Mouse (Mus musculus) heart, adult 2 months (tissue): ENCODE data around the gene Ror1. TPM values are rescaled to one million over a fixed set of nuclear protein-coding genes. Genes with fewer than 3 reads are reported as not detected.

Source experiments
- DNase-seq, 2 experiments: peaks; one replicate each; pipeline ENCODE4 v3.0.0; 2021
- H3K27ac ChIP-seq: fragments of 200-600 bp; 2 replicates; pipeline ENCODE4 v1.8.1; 2022
- H3K27me3 ChIP-seq: fragments of 200-500 bp; 2 replicates; pipeline ENCODE4 v1.6.1; 2012; ENCODE audit warnings: mild to moderate bottlenecking, low read length, inconsistent platforms, mixed read lengths; ENCODE audit not compliant: control insufficient read depth, insufficient read depth
- H3K36me3 ChIP-seq: fragments of 200-500 bp; 2 replicates; pipeline ENCODE4 v1.6.1; 2012; ENCODE audit warnings: low read length, inconsistent platforms; ENCODE audit not compliant: control insufficient read depth, insufficient read depth
- H3K4me1 ChIP-seq: fragments of 200-500 bp; 2 replicates; pipeline ENCODE4 v1.6.1; 2011; ENCODE audit warnings: low read length; ENCODE audit not compliant: control insufficient read depth, insufficient read depth
- H3K4me3 ChIP-seq: fragments of 200-600 bp; 2 replicates; pipeline ENCODE4 v1.8.1; 2022
- H3K79me2 ChIP-seq: fragments of 200-500 bp; replicated peaks from 2 replicates; pipeline ENCODE4 v1.6.1; 2012; ENCODE audit warnings: mild to moderate bottlenecking, inconsistent platforms, low read length, moderate library complexity, mixed read lengths; ENCODE audit not compliant: control insufficient read depth, insufficient read depth
- H3K9ac ChIP-seq: fragments of 200-500 bp; 2 replicates; pipeline ENCODE4 v1.6.1; 2012; ENCODE audit warnings: low read depth, mild to moderate bottlenecking, control low read depth, inconsistent platforms, low read length, mixed read lengths
- CTCF ChIP-seq: fragments of 200-600 bp; IDR thresholded peaks from 2 replicates; pipeline ENCODE4 v1.8.1; 2022; ENCODE audit warnings: antibody characterized with exemption, mild to moderate bottlenecking, moderate library complexity
- EP300 ChIP-seq: fragments of 200-500 bp; IDR thresholded peaks from 2 replicates; pipeline ENCODE4 v1.6.1; 2011; ENCODE audit warnings: low read depth, low read length, control low read depth; ENCODE audit not compliant: insufficient read depth
- POLR2A ChIP-seq: fragments of 200-500 bp; IDR thresholded peaks from 2 replicates; pipeline ENCODE4 v1.6.1; 2011; ENCODE audit warnings: mild to moderate bottlenecking, low read depth, low read length, control low read depth; ENCODE audit not compliant: insufficient read depth
- WGBS: fragments of 180-500 bp; shearing (Covaris S2); methylation state at CpG from one replicate; pipeline ENCODE4 v1.1.7; 2018; 5-methylcytosine and 5-hydroxymethylcytosine counted together
- intact Hi-C: fragments of 180-260 bp; cut with DNase I; formaldehyde crosslinking; loops from one replicate; pipeline ENCODE4 v1.15.1; 2025
- polyA plus RNA-seq: library from polyadenylated mRNA; depleted of rRNA; stranded (reverse); fragments of >200 nt; gene quantifications from 2 replicates; pipeline ENCODE4 v1.2.3, GENCODE M21; 2012
- total RNA-seq, 2 experiments: library from RNA; stranded (reverse); gene quantifications; 2 replicates each; pipeline ENCODE4 v1.2.3; 2021

Ror1 gene
- total and polyA plus RNA-seq, 3 experiments, result 2.3 to 5.0 (median 3.4) TPM

- H3K36me3 ChIP-seq, result no peaks in the 10 kb centered on the region; the same call in 1 of the 2 replicates
- H3K79me2 ChIP-seq, result no peaks in the 10 kb centered on the region
- no peak for DNase-seq
- H3K27me3 ChIP-seq, result no peaks in the 10 kb centered on the region
- no peak overlapping the region for H3K4me3 ChIP-seq
- WGBS, result 74% methylated on average over 6 of the region's 6 CpGs
- no peaks in the 10 kb centered on the region; the same call in 1 of the 2 replicates for H3K4me1 ChIP-seq
- no peak overlapping the region for H3K9ac ChIP-seq
- intact Hi-C loops, result no loop called here
- H3K27ac ChIP-seq, result no peak overlapping the region
- TF ChIP-seq CTCF (no peak), EP300 (no peak), POLR2A (no peak)
Measured at GRCm38 (mm10) chr4:100271736-100272127, 176.1 kb downstream of the Ror1 start.

DNA sequence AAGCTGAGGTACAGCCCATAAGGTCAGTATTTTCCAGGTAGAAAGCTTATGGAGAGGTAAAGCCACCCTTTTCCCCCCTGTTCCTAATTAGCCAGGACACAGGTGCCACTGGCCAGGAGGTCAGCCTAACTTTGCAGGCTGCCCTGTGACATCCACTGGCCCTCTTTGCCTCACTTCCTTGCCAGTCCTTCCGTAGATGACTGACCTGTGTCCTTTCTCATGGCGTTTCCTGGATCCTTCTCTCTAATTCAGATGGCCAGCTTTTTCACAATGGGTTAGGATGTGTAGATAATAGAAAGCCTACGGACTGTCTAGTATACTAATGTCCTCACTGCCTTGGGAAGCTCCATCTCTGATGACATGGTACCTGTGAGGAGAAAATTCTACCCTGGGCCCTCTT, 177.8 kb downstream of the Ror1 start:
- WGBS, result 80% methylated on average over 3 of the region's 3 CpGs
- Histone ChIP-seq H3K4me1 (no peaks in the 10 kb centered on the region; the same call in 1 of the 2 replicates), H3K9ac (no peak overlapping the region), H3K27me3 (no peaks in the 10 kb centered on the region), H3K27ac (no peak overlapping the region), H3K36me3 (no peaks in the 10 kb centered on the region; the same call in 1 of the 2 replicates), H3K4me3 (no peak overlapping the region), H3K79me2 (no peaks in the 10 kb centered on the region)
- DNase-seq, result no peak
- intact Hi-C loops, result no loop called here
- TF ChIP-seq CTCF (no peak), EP300 (no peak), POLR2A (no peak)

DNA sequence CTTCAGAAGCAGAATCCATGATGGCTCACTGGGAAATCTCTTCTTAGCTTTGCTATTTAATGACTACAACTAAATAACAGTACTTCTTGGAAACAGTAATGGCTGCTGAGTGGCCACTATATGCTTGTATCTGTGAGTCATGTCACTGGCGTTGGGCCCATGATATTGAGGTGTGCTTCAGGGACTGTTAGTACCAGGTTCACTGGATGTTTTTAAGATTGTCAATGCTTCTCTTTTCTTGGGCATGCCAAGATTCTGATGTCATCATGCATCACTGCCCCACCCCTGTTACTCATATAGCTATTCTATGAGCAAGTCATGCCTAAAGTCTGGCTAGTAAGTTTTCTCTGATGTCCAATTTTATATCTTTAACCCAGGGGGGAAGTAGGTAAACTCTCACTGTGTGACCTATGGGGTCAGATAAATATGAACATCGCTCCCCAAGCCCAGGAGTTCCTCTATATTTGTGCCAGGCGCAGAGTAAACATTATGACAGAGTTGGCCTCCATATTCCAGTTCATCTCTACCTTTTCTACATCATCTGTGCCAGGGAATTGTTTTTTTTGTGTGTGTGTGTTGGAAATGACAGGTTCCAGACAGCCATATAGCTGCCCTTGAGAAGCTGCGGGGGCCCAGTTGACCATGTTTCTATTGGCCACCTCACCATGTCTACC, 178.4 kb downstream of the Ror1 start:
- no peak for DNase-seq
- Histone ChIP-seq H3K9ac (no peak overlapping the region), H3K4me1 (no peaks in the 10 kb centered on the region; the same call in 1 of the 2 replicates), H3K27ac (no peak overlapping the region), H3K79me2 (no peaks in the 10 kb centered on the region), H3K27me3 (no peaks in the 10 kb centered on the region), H3K4me3 (no peak overlapping the region), H3K36me3 (no peaks in the 10 kb centered on the region; the same call in 1 of the 2 replicates)
- TF ChIP-seq POLR2A (no peak), CTCF (no peak), EP300 (no peak)
- intact Hi-C loops, result no loop called here
- WGBS, result 88% methylated on average over 4 of the region's 4 CpGs

- intact Hi-C loops, result no loop called here
Measured at GRCm38 (mm10) chr4:100276482-100276881, 180.9 kb downstream of the Ror1 start.

GRCm38 (mm10) chr4:100276970-100277369, 181.4 kb downstream of the Ror1 start:
- Histone ChIP-seq H3K79me2 (no peaks in the 10 kb centered on the region), H3K4me1 (no peaks in the 10 kb centered on the region; the same call in 1 of the 2 replicates), H3K4me3 (no peak overlapping the region), H3K27me3 (no peaks in the 10 kb centered on the region), H3K27ac (no peak overlapping the region), H3K9ac (no peak overlapping the region), H3K36me3 (no peaks in the 10 kb centered on the region; the same call in 1 of the 2 replicates)
- TF ChIP-seq CTCF (no peak), POLR2A (no peak), EP300 (no peak)
- intact Hi-C loops, result no loop called here
- 71% methylated on average over 1 of the region's 1 CpGs for WGBS
- DNase-seq, result no peak

More at GRCm38 (mm10) chr4:100276482-100276881, 180.9 kb downstream of the Ror1 start:
- Histone ChIP-seq H3K79me2 (no peaks in the 10 kb centered on the region), H3K9ac (no peak overlapping the region), H3K27me3 (no peaks in the 10 kb centered on the region), H3K4me1 (no peaks in the 10 kb centered on the region; the same call in 1 of the 2 replicates), H3K36me3 (no peaks in the 10 kb centered on the region; the same call in 1 of the 2 replicates), H3K4me3 (no peak overlapping the region), H3K27ac (no peak overlapping the region)
- TF ChIP-seq POLR2A, result no peak
- WGBS, result 75% methylated on average over 7 of the region's 7 CpGs
- DNase-seq, result no peak

- no peaks in the 10 kb centered on the region for H3K79me2 ChIP-seq
- intact Hi-C loops, result no loop called here
- H3K27ac ChIP-seq, result no peak overlapping the region
- H3K36me3 ChIP-seq, result no peaks in the 10 kb centered on the region
- no peak for DNase-seq
- WGBS, result 78% methylated on average over 8 of the region's 8 CpGs
- H3K4me3 ChIP-seq, result no peak overlapping the region
- H3K27me3 ChIP-seq, result no peaks in the 10 kb centered on the region
- no peak for TF ChIP-seq EP300
- H3K4me1 ChIP-seq, result no peaks in the 10 kb centered on the region
- no peak overlapping the region for H3K9ac ChIP-seq
Measured at GRCm38 (mm10) chr4:100283171-100283880, 187.7 kb downstream of the Ror1 start.
